Mouse (Mus musculus): ENCODE measurements around the gene Mycbpap.

DNA sequence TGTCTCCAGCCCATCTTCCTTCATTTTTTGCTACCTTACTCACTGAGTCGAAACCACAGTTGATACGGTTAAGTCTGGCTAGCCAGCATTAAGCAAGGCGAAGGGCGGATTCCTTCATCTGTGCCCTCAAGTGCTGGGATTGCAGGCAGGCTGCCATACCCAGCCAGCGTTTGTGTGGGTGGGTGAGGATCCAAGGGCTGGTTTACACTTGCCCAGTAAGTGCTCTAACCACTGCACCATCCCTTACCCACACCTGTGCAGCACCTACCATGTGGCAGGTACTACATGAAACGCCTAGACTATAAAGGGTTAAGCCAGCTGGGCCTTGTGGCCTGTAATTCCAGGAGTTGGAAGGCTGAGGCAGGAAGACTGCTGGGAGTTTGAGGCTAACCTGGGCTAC lies 25.7 kb upstream of the Mycbpap start:
- no peak for TF ChIP-seq USF1 (IDR thresholded peaks at IDR 0.05; ENCODE audit: low read depth)
- no peak for TF ChIP-seq POLR2AphosphoS2 (IDR thresholded peaks at IDR 0.05; ENCODE audit: insufficient read length, low read depth)
- no peak for TF ChIP-seq POLR2A (IDR thresholded peaks at IDR 0.05; ENCODE audit: insufficient read length, low read depth)
- TF ChIP-seq REST (IDR thresholded peaks at IDR 0.05; ENCODE audit: insufficient read depth, insufficient read length) = no peak
